Mouse (Mus musculus) inflammation-experienced regulatory T-cells, adult 16 weeks (primary cell): ENCODE results near the gene Zfp235. TPM values are rescaled to one million over a fixed set of nuclear protein-coding genes. Genes with fewer than 3 reads are reported as not detected.

Experiments
- polyA plus RNA-seq: library from polyadenylated mRNA; unstranded; fragments of 100-300 nt; shearing (Covaris generic); gene quantifications from one replicate; pipeline ENCODE4 v1.2.1, GENCODE M21; 2017

Zfp235 gene
- polyA plus RNA-seq: 20.7 TPM

DNA sequence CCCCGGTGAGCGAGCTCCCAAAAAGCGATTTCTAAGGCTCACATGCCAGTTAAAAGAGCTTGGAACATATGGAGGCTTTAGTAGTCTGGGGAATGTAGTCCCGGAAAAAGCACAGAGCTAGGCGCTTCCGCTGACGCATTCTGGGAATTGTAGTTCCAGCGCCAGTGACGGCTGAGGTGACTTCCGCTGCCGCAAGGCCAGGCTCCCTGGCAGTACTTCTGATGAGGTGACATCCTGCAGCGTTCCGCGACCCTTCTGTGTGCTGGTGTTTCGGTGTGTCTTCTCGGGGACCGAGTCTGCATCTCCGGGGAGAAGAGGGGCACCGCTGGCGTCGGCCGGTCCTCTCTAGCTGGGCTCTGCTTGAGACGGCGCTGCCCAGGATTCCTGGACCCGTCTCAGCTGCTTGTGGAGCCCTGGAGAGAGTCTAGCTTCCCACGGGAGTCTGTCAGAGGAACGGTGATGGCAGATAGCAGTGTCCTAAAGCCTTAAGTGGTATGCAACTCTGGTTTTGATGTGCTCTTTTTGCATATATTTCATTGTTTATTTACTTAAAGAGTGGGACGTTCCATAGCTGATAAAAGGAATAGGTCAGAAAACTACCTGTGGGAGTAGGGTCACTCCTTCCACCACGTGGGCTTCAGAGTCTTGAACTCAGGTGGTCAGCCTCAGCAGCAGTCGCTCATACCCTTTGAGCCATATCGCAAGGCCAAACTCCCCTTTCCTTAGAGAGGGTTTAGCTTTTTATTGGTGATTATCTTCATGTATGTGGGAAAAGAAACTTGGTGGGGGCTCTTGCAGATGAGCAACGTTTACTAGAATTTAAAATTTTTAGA is at the start of gene Zfp235:
Zfp235 (plus strand) TSS at position 174 of the 833 bp plus-strand sequence.

GRCm38 (mm10) chr7:24112156-24112856 is 21.7 kb upstream of the Zfp235 start, which contains the start of gene Zfp112:
Gene Zfp112 (plus strand): TSS chr7:24112314.

DNA sequence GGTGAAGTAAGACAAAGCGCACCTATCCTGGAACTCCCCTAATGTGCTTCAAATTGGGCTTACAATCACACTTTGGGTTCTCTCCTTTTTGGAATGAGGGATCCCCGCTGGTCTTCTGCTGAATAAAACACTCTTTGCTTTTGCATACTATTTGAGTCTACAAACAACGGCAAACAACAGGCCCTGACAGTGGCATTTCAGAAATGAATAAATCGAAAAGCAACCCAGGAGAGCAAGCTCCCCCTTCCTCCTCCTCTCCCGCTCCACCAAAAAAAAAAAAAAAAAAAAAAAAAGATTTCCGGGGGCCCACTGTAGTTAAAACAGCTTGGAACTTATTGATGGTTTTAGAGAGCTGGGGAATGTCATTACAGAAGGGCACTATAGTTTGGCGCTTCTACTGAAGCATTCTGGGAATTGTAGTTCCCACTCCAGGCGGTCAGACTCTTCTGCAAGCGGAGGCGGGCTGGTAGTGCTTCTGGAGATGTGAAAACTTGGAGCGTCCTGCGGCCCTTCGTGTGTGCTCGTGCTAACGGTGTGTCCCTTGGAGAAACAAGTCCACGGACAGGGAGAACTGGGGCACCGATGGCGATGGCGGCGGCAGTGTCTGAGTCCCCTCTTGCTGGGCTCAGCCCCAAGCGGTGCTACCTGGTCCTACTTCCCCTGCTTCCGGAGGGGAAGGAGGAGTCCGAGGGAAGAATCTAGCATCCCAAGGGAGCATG is 40.8 kb downstream of the Zfp235 start, which contains the start of gene Zfp114:
Zfp114 (plus strand) TSS at position 443 of the 719 bp plus-strand sequence.

Other genes starting within 250 kb of the Zfp235 start
- gene Vmn1r178, start 242.2 kb upstream of the Zfp235 start, polyA plus RNA-seq: not detected
- gene Vmn1r179, start 207.2 kb upstream of the Zfp235 start, polyA plus RNA-seq: 0.10 TPM
- gene Vmn1r180, start 183.5 kb upstream of the Zfp235 start, polyA plus RNA-seq: not detected
- gene Vmn1r181, start 159.6 kb upstream of the Zfp235 start, polyA plus RNA-seq: not detected
- not detected for gene V1rd19, start 132.5 kb upstream of the Zfp235 start, polyA plus RNA-seq
- gene Vmn1r183, start 80.9 kb upstream of the Zfp235 start, polyA plus RNA-seq: not detected
- 42.0 TPM for gene Zfp180, start 52.2 kb upstream of the Zfp235 start, polyA plus RNA-seq
- gene Zfp112, start 21.9 kb upstream of the Zfp235 start, polyA plus RNA-seq: 1.4 TPM
- 1.9 TPM for gene Zfp114, start 40.9 kb downstream of the Zfp235 start, polyA plus RNA-seq
- gene Zfp111, start 77.3 kb downstream of the Zfp235 start, polyA plus RNA-seq: 1.2 TPM
- 7.7 TPM for gene Zfp109, start 103.4 kb downstream of the Zfp235 start, polyA plus RNA-seq
- 1.0 TPM for gene Zfp108, start 120.6 kb downstream of the Zfp235 start, polyA plus RNA-seq
- gene Zfp93, start 136.3 kb downstream of the Zfp235 start, polyA plus RNA-seq: 3.7 TPM
- gene Zfp61, start 167.1 kb downstream of the Zfp235 start, polyA plus RNA-seq: 28.4 TPM
- gene Zfp94, start 182.5 kb downstream of the Zfp235 start, polyA plus RNA-seq: 16.9 TPM
- not detected for gene Tescl, start 199.8 kb downstream of the Zfp235 start, polyA plus RNA-seq
- not detected for gene Lypd5, start 215.0 kb downstream of the Zfp235 start, polyA plus RNA-seq
- 174 TPM for gene Kcnn4, start 236.1 kb downstream of the Zfp235 start, polyA plus RNA-seq